Mouse (Mus musculus) embryonic fibroblast, embryonic 13.5 days (primary cell): ENCODE data around the gene Phactr1. TPM values are rescaled to one million over a fixed set of nuclear protein-coding genes. Genes with fewer than 3 reads are reported as not detected.

Source experiments
- H3K27ac ChIP-seq: 2 replicates; pipeline ENCODE4 v1.5.1; 2012; ENCODE audit warnings: low read length, control low read depth, inconsistent platforms; ENCODE audit not compliant: insufficient read depth
- H3K4me1 ChIP-seq: 2 replicates; pipeline ENCODE4 v1.6.1; 2011; ENCODE audit warnings: low read length; ENCODE audit not compliant: control insufficient read depth, insufficient read depth
- H3K4me3 ChIP-seq: 2 replicates; pipeline ENCODE4 v1.5.1; 2011; ENCODE audit warnings: mild to moderate bottlenecking, control low read depth, low read length; ENCODE audit not compliant: insufficient read depth
- CTCF ChIP-seq: IDR thresholded peaks from 2 replicates; pipeline ENCODE4 v1.5.1; 2011; ENCODE audit warnings: mild to moderate bottlenecking, control low read depth, low read length, moderate library complexity, borderline replicate concordance; ENCODE audit not compliant: insufficient read depth
- POLR2A ChIP-seq: IDR thresholded peaks from 2 replicates; pipeline ENCODE4 v1.6.1; 2011; ENCODE audit warnings: low read depth, mild to moderate bottlenecking, control low read depth, low read length, moderate library complexity
- polyA plus RNA-seq: library from polyadenylated mRNA; stranded (reverse); fragments of >200 nt; gene quantifications from 2 replicates; pipeline ENCODE4 v1.2.4, GENCODE M21; 2011; ENCODE audit warnings: low read depth; ENCODE audit not compliant: missing spikeins, insufficient read length

Gene Phactr1
- polyA plus RNA-seq, 1 experiment: 9.5 TPM

- TF ChIP-seq POLR2A (no peak), CTCF (no peak)
- Histone ChIP-seq H3K27ac (no peak overlapping the region), H3K4me3 (no peak overlapping the region), H3K4me1 (no peaks in the 10 kb centered on the region)
Measured at GRCm38 (mm10) chr13:43005131-43005579, 324.7 kb downstream of the Phactr1 start.

- TF ChIP-seq POLR2A: no peak
- no peak for TF ChIP-seq CTCF
- H3K4me1 ChIP-seq: no peaks in the 10 kb centered on the region
- no peak overlapping the region for H3K27ac ChIP-seq
- no peak overlapping the region for H3K4me3 ChIP-seq
Measured at GRCm38 (mm10) chr13:43008466-43008865, 328.0 kb downstream of the Phactr1 start.

GRCm38 (mm10) chr13:43009596-43009995 is 329.2 kb downstream of the Phactr1 start:
- Histone ChIP-seq H3K4me3 (no peak overlapping the region), H3K27ac (no peak overlapping the region), H3K4me1 (no peaks in the 10 kb centered on the region)
- TF ChIP-seq POLR2A (no peak), CTCF (no peak)

- TF ChIP-seq POLR2A (no peak), CTCF (no peak)
- no peak overlapping the region for H3K4me3 ChIP-seq
- no peaks in the 10 kb centered on the region for H3K4me1 ChIP-seq
- H3K27ac ChIP-seq: no peak overlapping the region
Measured at GRCm38 (mm10) chr13:43011516-43011915, 331.1 kb downstream of the Phactr1 start.

- no peak for TF ChIP-seq POLR2A
- TF ChIP-seq CTCF: no peak
- Histone ChIP-seq H3K4me1 (no peaks in the 10 kb centered on the region), H3K4me3 (no peak overlapping the region), H3K27ac (no peak overlapping the region)
Measured at GRCm38 (mm10) chr13:43013984-43014383, 333.6 kb downstream of the Phactr1 start.

GRCm38 (mm10) chr13:43015768-43016167 is 335.3 kb downstream of the Phactr1 start:
- Histone ChIP-seq H3K4me1 (no peaks in the 10 kb centered on the region), H3K27ac (no peak overlapping the region), H3K4me3 (no peak overlapping the region)
- TF ChIP-seq POLR2A (no peak), CTCF (no peak)

- H3K4me1 ChIP-seq: no peaks in the 10 kb centered on the region
- no peak overlapping the region for H3K27ac ChIP-seq
- no peak overlapping the region for H3K4me3 ChIP-seq
- TF ChIP-seq CTCF (no peak), POLR2A (no peak)
Measured at GRCm38 (mm10) chr13:43018863-43019262, 338.4 kb downstream of the Phactr1 start.

- no peak overlapping the region for H3K27ac ChIP-seq
- no peaks in the 10 kb centered on the region for H3K4me1 ChIP-seq
- no peak overlapping the region for H3K4me3 ChIP-seq
- no peak for TF ChIP-seq POLR2A
- no peak for TF ChIP-seq CTCF
Measured at GRCm38 (mm10) chr13:43021031-43021430, 340.6 kb downstream of the Phactr1 start.

GRCm38 (mm10) chr13:43023005-43023404 is 342.6 kb downstream of the Phactr1 start:
- Histone ChIP-seq H3K4me1 (no peaks in the 10 kb centered on the region), H3K27ac (no peak overlapping the region), H3K4me3 (no peak overlapping the region)
- TF ChIP-seq CTCF: no peak
- no peak for TF ChIP-seq POLR2A

- Histone ChIP-seq H3K27ac (no peak overlapping the region), H3K4me3 (no peak overlapping the region), H3K4me1 (no peaks in the 10 kb centered on the region; the same call in none of the 2 replicates)
- TF ChIP-seq CTCF (no peak), POLR2A (no peak)
Measured at GRCm38 (mm10) chr13:43027568-43027967, 347.1 kb downstream of the Phactr1 start.

- H3K4me3 ChIP-seq: no peak overlapping the region
- no peak for TF ChIP-seq POLR2A
Measured at GRCm38 (mm10) chr13:43030222-43030621, 349.8 kb downstream of the Phactr1 start.

More at GRCm38 (mm10) chr13:43030222-43030621, 349.8 kb downstream of the Phactr1 start:
- Histone ChIP-seq H3K27ac (no peak overlapping the region), H3K4me1 (no peaks in the 10 kb centered on the region; the same call in none of the 2 replicates)
